Mouse (Mus musculus): ENCODE measurements around the gene Suz12.

Gene Suz12

GRCm38 (mm10) chr11:80077784-80078545 lies 85.1 kb downstream of the Suz12 start:
- in situ Hi-C loops (cut with MseI, MboI) = no loop called here

DNA sequence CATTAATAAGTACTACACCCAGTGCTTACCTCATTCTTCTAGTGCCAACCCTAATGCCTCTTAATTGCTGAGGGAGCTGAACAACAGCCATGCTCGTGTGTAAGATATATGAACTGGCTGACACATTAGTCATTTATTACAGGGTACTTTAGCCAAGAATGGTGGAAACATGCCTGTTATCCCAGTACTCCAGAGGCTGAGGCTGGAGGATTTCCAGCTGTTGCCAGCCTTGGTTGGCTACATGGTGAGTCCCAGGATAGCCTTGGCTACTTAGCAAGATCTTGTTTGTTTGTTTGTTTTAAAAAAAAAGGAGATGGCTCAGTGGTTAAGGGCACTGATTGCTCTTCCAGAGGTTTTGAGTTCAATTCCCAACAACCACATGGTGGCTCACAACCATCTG lies 85.9 kb downstream of the Suz12 start:
- in situ Hi-C loops (cut with MseI, MboI) = no loop called here

DNA sequence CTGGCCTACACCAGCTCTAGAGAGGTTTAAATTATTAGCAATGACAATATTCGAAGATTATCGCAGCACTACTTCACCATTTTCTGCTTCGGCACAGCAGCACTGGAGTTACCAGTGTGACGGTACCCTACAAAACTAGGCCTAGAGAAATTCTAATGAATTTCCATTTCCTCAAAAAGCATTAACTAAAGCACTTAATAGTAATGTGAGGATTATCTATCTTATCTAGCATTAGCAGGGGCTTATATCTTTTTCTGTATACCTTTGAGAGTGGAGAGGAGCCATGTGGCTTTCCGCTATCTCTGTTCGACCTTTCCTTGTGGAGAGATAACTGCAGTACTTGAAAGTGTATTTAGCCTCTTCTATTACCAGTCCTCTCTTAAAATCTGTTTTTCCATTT lies 86.8 kb downstream of the Suz12 start:
- in situ Hi-C loops (cut with MseI, MboI) = no loop called here

GRCm38 (mm10) chr11:80080381-80080825 lies 87.5 kb downstream of the Suz12 start:
- in situ Hi-C loops (cut with MseI, MboI) = no loop called here

DNA sequence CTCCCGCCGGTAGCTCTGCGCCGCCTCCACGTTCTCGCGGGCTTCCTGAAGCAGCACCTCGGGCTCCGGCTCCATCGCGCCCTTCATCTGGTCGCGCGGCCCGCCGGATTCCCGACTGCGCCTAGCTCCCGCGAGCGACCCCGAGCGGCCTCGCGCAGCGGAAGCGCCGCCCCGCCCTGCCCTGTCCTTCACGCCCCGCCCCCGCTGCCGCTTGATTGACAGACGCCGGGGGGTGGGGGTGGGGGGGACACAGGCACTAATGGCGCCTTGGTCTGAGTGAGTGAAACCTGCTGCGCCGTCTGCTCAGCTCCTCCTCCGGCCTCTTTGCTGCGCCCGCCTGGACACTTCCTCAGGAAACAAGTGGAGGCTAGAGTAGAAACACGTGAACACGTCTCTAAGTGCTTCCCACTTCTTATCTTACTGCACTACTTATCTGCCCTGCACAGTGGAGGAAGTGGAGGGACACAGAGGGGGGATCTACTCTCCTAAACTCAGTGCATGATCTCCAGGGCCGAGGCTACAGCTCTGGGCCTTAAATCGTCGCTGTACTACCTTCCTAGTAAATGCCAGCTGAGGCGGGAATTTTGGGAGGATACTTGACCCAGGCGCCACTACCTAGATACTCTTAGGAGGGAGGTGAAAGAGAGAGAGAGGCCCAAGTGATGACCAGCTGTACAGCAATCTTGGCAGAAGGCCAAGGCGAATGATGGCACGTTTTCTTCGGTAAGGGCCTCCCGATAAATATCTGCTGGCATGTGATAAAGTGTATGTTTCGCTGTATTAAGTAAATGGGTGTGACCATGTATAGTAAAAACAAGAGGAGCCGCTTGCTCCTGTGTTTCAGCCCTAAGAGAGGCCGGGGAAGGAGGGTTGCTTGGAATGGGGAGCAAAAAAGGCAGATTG lies 88.2 kb downstream of the Suz12 start, which contains the start of gene Crlf3:
Gene Crlf3 (minus strand): TSS at position 166 of the 903 bp plus-strand sequence.
- in situ Hi-C loops (cut with MseI, MboI) = no loop called here

DNA sequence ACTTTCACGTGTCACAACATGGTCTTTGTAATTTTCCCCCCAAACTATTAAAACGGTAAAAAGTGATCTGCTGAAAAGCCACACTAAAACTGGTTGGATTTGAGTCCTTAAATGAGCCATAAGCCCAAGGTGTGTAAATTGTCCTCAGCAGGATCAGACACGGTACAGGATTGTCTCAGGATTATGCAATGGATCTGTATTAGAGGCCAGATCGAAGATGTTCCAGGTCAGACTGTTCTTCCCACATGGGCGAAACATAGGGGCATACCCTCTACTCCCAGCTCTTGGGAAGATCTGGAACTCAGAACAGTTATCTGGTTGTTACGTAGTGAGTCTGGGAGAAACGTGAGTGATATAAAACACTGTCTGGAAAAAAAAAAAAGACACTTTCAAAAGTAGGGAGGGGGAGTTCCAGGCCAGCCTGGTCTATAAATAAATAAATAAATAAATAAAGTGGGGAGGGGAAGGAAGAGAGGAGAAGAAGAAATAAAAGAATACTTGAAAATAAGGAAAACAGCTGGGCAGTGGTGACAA lies 88.9 kb downstream of the Suz12 start:
- in situ Hi-C loops (cut with MseI, MboI) = no loop called here

Data from mouse trophoblast stem cell (cell line).